Mouse (Mus musculus) forebrain, embryonic 13.5 days (tissue): ENCODE measurements around the gene Upf2. TPM values are rescaled to one million over a fixed set of nuclear protein-coding genes. Genes with fewer than 3 reads are reported as not detected.

Source experiments
- ATAC-seq: fragments of 200-750 bp; cut with Nextera tagmentation; 2 replicates; pipeline ENCODE4 v1.8.0; 2017
- H3K27ac ChIP-seq: fragments of 300-500 bp; sonication (generic); 2 replicates; pipeline ENCODE4 v1.5.1; 2015; ENCODE audit warnings: inconsistent platforms, mild to moderate bottlenecking, moderate library complexity
- H3K27me3 ChIP-seq: fragments of 300-500 bp; sonication (generic); 2 replicates; pipeline ENCODE4 v1.6.1; 2015; ENCODE audit warnings: mild to moderate bottlenecking, inconsistent platforms
- H3K36me3 ChIP-seq: fragments of 300-500 bp; sonication (generic); 2 replicates; pipeline ENCODE4 v1.6.1; 2015; ENCODE audit warnings: mild to moderate bottlenecking, inconsistent platforms; ENCODE audit not compliant: poor library complexity, severe bottlenecking
- H3K4me1 ChIP-seq: fragments of 300-500 bp; sonication (generic); 2 replicates; pipeline ENCODE4 v1.6.1; 2015; ENCODE audit warnings: inconsistent platforms
- H3K4me2 ChIP-seq: fragments of 300-500 bp; sonication (generic); 2 replicates; pipeline ENCODE4 v1.6.1; 2015; ENCODE audit warnings: inconsistent platforms, mild to moderate bottlenecking, moderate library complexity
- H3K4me3 ChIP-seq: fragments of 300-500 bp; sonication (generic); 2 replicates; pipeline ENCODE4 v1.5.1; 2015; ENCODE audit warnings: mild to moderate bottlenecking, inconsistent platforms
- H3K9ac ChIP-seq: fragments of 300-500 bp; sonication (generic); 2 replicates; pipeline ENCODE4 v1.6.1; 2015; ENCODE audit warnings: mild to moderate bottlenecking, inconsistent platforms
- H3K9me3 ChIP-seq: fragments of 300-500 bp; sonication (generic); replicated peaks from 2 replicates; pipeline ENCODE4 v1.6.1; 2016; ENCODE audit warnings: inconsistent platforms
- WGBS: fragments of 180-500 bp; shearing (Covaris S2); methylation state at CpG from one replicate; pipeline ENCODE4 v1.1.7; 2015; 5-methylcytosine and 5-hydroxymethylcytosine counted together
- polyA plus RNA-seq: library from polyadenylated mRNA; unstranded; fragments of >200 nt; fragmentation: Nextera tagmentation; extraction: Ambion mirVana; gene quantifications from 2 replicates; pipeline ENCODE4 v1.2.1, GENCODE M21; 2015

The Upf2 gene
- polyA plus RNA-seq, 1 experiment from 2014 or later = 9.9 TPM

DNA sequence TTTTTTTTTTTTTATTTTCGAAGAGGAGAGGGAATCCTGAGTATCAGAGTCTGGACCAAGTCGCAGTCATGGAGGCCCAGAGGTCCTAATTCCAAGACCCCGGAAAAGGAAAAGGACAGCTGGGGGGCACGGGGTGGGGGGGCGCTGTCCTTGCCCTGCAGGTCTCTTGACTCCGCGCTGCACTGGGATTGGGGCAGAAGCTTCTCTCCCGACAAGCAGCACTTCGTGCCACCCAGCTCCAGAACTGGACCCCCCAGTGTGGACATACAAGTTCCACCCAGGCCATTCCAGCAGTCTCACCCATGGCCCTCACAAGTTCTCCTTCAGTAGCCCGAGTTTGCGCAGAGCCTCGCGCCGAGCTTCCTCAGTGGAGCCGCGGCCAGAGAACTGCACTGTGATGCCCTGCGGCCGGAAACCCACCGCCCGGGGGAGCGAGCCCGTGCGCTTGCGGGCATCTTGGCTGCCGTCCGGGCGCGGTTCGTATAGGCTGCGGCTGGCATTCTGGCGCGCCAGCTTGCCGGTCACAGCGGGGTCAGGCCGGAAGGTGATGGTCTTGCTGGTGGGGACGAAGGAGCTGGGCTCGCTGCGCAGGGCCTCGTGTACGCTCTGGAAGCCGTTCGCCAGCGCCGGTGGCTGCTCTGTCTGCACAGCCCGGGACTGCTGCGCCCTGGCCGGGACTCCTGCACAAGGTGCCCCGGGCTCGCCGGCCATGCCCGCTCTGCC is 148.9 kb downstream of the Upf2 start:
- Histone ChIP-seq H3K4me2 (peak overlapping the region; percentile 91), H3K27ac (no peak overlapping the region), H3K4me1 (peaks cover 10% of the 10 kb centered on the region), H3K9ac (peak overlapping the region; percentile 60), H3K9me3 (no peaks in the 10 kb centered on the region), H3K36me3 (no peaks in the 10 kb centered on the region), H3K4me3 (peak overlapping the region; percentile 47), H3K27me3 (peaks cover 35% of the 10 kb centered on the region)
- peak; percentile 79 for ATAC-seq
- 15% methylated on average over 51 of the region's 51 CpGs for WGBS

DNA sequence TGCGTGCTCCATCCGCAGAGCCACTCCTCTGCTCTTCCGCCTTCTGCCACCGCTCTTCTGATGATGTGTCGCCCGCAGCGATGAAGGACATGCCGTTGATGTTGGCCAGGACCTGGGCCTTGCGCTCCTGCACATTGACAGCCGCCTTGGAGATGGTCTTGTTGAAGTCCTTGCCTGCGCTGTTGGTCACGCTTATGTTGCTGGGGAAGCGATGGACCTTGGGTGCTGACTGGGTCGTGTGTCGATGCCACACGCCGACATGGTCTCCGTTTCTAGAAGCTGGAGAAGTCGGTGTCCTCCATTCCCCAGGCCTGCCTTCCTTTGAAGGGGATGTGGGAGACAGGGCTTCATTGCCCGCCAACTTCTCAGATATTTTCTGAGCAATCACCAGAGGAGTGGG is 149.5 kb downstream of the Upf2 start:
- no peak for ATAC-seq
- Histone ChIP-seq H3K4me3 (peak overlapping the region; percentile 47), H3K27ac (no peak overlapping the region), H3K27me3 (peaks cover 35% of the 10 kb centered on the region), H3K36me3 (no peaks in the 10 kb centered on the region), H3K9me3 (no peaks in the 10 kb centered on the region), H3K4me1 (peaks cover 10% of the 10 kb centered on the region), H3K4me2 (peak overlapping the region; percentile 91), H3K9ac (peak overlapping the region; percentile 60)
- 44% methylated on average over 20 of the region's 20 CpGs for WGBS

DNA sequence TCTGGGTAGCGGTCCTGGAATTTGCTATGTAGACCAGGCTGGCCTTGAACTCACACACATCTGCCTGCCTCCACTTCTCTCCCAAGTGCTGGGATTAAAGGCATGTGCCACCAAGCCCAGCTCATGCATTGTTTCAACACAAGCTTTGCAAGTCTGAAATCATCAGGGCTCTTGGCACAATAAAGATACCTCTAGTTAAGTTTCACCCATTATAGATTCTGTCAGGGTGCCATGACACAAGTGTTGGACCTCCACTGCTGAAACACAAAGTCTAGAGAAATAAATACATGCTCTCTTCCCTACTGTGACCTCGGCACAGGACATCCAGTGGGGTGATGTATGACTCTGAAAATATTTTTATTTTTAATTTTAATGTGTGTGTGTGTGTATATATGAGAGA is 154.2 kb downstream of the Upf2 start:
- WGBS = 96% methylated on average over 2 of the region's 2 CpGs
- ATAC-seq = no peak
- H3K9me3 ChIP-seq = no peaks in the 10 kb centered on the region
- no peak overlapping the region for H3K4me2 ChIP-seq
- H3K36me3 ChIP-seq = no peaks in the 10 kb centered on the region
- no peak overlapping the region for H3K4me3 ChIP-seq
- H3K27me3 ChIP-seq = peaks cover 18% of the 10 kb centered on the region
- H3K27ac ChIP-seq = no peak overlapping the region
- H3K9ac ChIP-seq = no peak overlapping the region
- H3K4me1 ChIP-seq = peaks cover 4% of the 10 kb centered on the region

Other genes with a start within 250 kb of the Upf2 start
- gene Camk1d, start 237.0 kb upstream of the Upf2 start, polyA plus RNA-seq = 2.8 and 3.9 TPM in 2 replicates
- gene Nudt5, start 106.5 kb upstream of the Upf2 start, polyA plus RNA-seq = 56.3 and 58.4 TPM in 2 replicates
- 396 and 404 TPM in 2 replicates for gene Cdc123, start 106.3 kb upstream of the Upf2 start, polyA plus RNA-seq
- gene Gm13199, start 88.5 kb upstream of the Upf2 start, polyA plus RNA-seq = 2.0 and 2.3 TPM in 2 replicates
- gene Sec61a2, start 56.0 kb upstream of the Upf2 start, polyA plus RNA-seq = 80.4 and 88.6 TPM in 2 replicates
- gene Dhtkd1, start 8.7 kb upstream of the Upf2 start, polyA plus RNA-seq = 4.2 and 4.6 TPM in 2 replicates
- 1.9 and 2.4 TPM in 2 replicates for gene Proser2, start 178.7 kb downstream of the Upf2 start, polyA plus RNA-seq